Mouse (Mus musculus) ES-Bruce4 (cell line): ENCODE data around the gene Thbs3. TPM values are rescaled to one million over a fixed set of nuclear protein-coding genes. Genes with fewer than 3 reads are reported as not detected.

ENCODE experiments used
- H3K27ac ChIP-seq: 2 replicates; pipeline ENCODE4 v1.5.1; 2012; ENCODE audit warnings: low read length, inconsistent platforms; ENCODE audit not compliant: insufficient read depth
- H3K27me3 ChIP-seq: 2 replicates; pipeline ENCODE4 v1.6.1; 2012; ENCODE audit warnings: mild to moderate bottlenecking, low read length, inconsistent platforms; ENCODE audit not compliant: control insufficient read depth, poor library complexity, insufficient read depth, severe bottlenecking
- H3K36me3 ChIP-seq: 2 replicates; pipeline ENCODE4 v1.6.1; 2012; ENCODE audit warnings: inconsistent platforms, mild to moderate bottlenecking, low read length, moderate library complexity; ENCODE audit not compliant: control insufficient read depth, poor library complexity, insufficient read depth, severe bottlenecking
- H3K4me1 ChIP-seq: one replicate; pipeline ENCODE4 v1.8.1; 2011; ENCODE audit warnings: low read length; ENCODE audit not compliant: control insufficient read depth, insufficient read depth
- H3K4me3 ChIP-seq: 2 replicates; pipeline ENCODE4 v1.5.1; 2011; ENCODE audit warnings: low read depth, mild to moderate bottlenecking, low read length
- H3K9ac ChIP-seq: 2 replicates; pipeline ENCODE4 v1.6.1; 2012; ENCODE audit warnings: low read depth, mild to moderate bottlenecking, inconsistent platforms; ENCODE audit not compliant: poor library complexity, severe bottlenecking
- H3K9me3 ChIP-seq: replicated peaks from 2 replicates; pipeline ENCODE4 v1.6.1; 2012; ENCODE audit warnings: mild to moderate bottlenecking, low read length, inconsistent platforms; ENCODE audit not compliant: control insufficient read depth, poor library complexity, insufficient read depth, severe bottlenecking
- CTCF ChIP-seq: IDR thresholded peaks from one replicate; pipeline ENCODE4 v1.8.1; 2011; ENCODE audit warnings: low read depth, low read length
- EP300 ChIP-seq: IDR thresholded peaks from 2 replicates; pipeline ENCODE4 v1.6.1; 2011; ENCODE audit warnings: low read depth, low read length; ENCODE audit not compliant: insufficient read depth
- POLR2A ChIP-seq: IDR thresholded peaks from one replicate; pipeline ENCODE4 v1.8.1; 2011; ENCODE audit warnings: low read length; ENCODE audit not compliant: insufficient read depth
- polyA plus RNA-seq: library from polyadenylated mRNA; stranded (reverse); fragments of >200 nt; gene quantifications from 2 replicates; pipeline ENCODE4 v1.2.4, GENCODE M21; 2011; ENCODE audit warnings: low read depth; ENCODE audit not compliant: missing spikeins, insufficient read depth, insufficient read length

Thbs3 gene
- polyA plus RNA-seq, 1 experiment: 10.4 TPM

DNA sequence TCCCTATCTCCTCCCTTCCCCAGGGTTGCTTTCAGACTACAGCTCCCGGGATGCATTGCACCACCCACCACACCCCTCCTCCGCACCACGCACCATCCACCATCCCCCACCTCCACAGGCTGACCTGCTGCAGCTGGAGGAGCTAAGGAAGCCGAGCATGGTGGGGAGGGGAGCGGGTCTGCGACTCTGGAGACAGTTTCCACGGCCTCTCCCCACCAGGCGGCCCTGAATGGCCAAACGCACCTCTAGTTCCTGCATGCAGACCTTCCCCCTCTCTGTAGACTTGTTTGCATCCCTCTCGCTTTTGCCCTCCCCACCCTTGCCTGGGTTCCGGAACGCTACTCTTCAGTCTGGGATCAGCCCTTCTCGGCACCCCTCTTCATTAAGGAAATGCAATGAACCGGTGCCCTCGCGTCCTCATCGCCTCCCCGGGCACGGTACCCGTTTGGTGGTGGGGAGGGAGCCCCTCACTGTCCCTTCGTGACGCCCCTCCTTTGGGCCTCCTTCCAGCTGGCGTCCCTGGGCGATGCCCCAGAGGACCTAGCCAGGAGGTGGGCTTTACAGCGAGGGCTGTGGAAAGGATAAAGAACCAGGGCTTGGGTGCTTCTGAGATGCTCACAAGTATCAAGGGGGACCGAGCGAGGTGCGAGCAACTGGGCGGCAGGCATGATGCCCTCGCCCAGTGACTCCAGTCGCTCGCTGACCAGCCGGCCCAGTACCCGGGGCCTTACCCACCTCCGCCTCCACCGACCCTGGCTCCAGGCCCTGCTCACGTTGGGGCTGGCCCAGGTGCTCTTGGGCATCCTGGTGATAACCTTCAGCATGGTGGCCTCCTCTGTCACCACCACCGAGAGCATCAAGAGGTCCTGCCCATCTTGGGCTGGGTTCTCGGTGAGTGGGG lies 31.7 kb upstream of the Thbs3 start, which contains the start of gene Fam189b:
Gene Fam189b, plus strand, starts transcription at position 86 of the 901 bp plus-strand sequence.
- Histone ChIP-seq H3K36me3 (peaks cover 6% of the 10 kb centered on the region), H3K9me3 (no peaks in the 10 kb centered on the region), H3K4me1 (peaks cover 4% of the 10 kb centered on the region), H3K9ac (peak within 1 kb of the TSS; percentile 54), H3K27me3 (no peaks in the 10 kb centered on the region), H3K27ac (no peak within 1 kb of the TSS), H3K4me3 (peak within 1 kb of the TSS; percentile 80)
- TF ChIP-seq EP300: 0 out of 2 replicates have a peak, but pooled peaks have one; percentile 32
- TF ChIP-seq CTCF: no peak
- TF ChIP-seq POLR2A: peak; percentile 54

DNA sequence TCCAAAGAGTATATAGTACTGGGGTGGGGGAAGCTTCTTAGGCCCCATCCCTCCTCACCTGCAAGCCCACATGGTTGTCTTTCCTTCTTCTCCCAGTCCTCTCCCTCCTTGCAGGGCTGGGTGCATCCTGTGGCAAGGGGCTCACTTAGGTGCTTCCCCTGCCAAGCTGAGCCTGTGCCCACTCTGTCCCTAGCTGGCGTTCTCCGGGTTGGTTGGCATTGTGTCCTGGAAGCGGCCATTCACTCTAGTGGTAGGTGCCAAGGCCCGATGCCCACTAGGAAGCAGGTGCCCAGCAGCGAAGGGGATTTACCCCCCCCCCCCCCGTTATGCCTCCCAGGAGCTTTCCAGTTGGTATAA lies 31.0 kb upstream of the Thbs3 start:
- H3K36me3 ChIP-seq: peaks cover 6% of the 10 kb centered on the region

DNA sequence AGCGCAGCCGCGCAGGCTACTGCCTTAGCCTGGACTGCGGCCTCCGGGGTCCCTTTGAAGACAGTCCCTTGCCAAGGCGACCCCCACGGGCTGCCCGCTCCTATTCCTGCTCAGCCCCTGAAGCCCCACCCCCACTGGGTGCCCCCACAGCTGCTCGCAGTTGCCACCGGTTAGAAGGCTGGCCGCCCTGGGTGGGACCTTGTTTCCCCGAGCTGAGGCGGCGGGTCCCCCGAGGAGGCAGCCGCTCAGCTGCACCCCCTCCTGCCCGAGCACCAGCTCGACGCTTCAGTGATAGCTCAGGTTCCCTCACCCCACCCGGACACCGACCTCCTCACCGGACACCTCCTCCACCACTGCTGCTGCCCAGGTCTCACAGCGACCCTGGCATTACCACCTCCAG lies 27.8 kb upstream of the Thbs3 start:
- Histone ChIP-seq H3K27me3 (no peaks in the 10 kb centered on the region), H3K9me3 (no peaks in the 10 kb centered on the region), H3K36me3 (no peaks in the 10 kb centered on the region), H3K27ac (no peak overlapping the region), H3K9ac (peak overlapping the region; percentile 29), H3K4me1 (peaks cover 2% of the 10 kb centered on the region), H3K4me3 (peak overlapping the region; percentile 31; the same call in 1 of the 2 replicates)
- TF ChIP-seq EP300: no peak
- TF ChIP-seq POLR2A: no peak
- TF ChIP-seq CTCF: no peak

More for the DNA sequence above, 31.0 kb upstream of the Thbs3 start:
- TF ChIP-seq POLR2A: no peak
- TF ChIP-seq EP300: no peak
- TF ChIP-seq CTCF: no peak
- peaks cover 4% of the 10 kb centered on the region for H3K4me1 ChIP-seq
- no peaks in the 10 kb centered on the region for H3K9me3 ChIP-seq
- peak overlapping the region; percentile 80; the same call in 1 of the 2 replicates for H3K4me3 ChIP-seq
- peak overlapping the region; percentile 54 for H3K9ac ChIP-seq
- H3K27me3 ChIP-seq: no peaks in the 10 kb centered on the region
- H3K27ac ChIP-seq: no peak overlapping the region

DNA sequence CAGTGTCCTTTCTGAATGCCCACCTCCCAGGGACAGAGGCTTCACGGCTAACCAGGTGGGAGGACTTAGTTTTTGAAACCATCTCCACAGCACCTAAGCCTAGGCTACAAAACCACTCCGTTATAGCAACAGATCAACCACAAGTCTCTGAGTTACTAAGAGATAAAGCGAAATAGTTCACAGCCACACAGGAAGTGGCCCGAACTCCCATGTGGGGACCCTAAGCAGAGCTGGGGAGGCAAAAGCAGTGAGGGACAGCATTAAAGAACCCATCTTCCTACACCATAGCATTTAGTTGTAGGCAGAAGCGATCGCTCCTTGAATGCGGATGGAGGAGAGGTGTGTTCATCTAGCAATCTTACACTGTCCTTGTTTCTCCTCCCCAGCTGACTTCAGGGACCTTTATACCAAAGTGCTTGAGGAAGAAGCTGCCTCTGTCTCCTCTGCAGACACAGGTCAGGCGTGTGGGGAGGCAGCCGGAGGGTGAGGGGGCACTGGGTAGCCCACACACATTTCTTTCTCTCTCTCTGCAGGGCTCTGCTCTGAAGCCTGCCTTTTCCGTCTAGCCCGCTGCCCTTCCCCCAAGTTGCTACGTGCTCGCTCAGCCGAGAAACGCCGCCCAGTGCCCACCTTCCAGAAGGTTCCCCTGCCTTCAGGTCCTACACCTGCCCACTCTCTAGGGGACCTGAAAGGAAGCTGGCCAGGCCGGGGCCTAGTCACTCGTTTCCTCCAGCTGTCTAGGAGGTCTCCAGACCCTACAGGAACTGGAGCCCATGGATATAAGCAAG lies 27.1 kb upstream of the Thbs3 start:
- Histone ChIP-seq H3K9ac (peak overlapping the region; percentile 7), H3K4me3 (peak overlapping the region; percentile 34; the same call in 1 of the 2 replicates), H3K27me3 (no peaks in the 10 kb centered on the region), H3K9me3 (no peaks in the 10 kb centered on the region), H3K4me1 (peaks cover 2% of the 10 kb centered on the region), H3K27ac (no peak overlapping the region), H3K36me3 (no peaks in the 10 kb centered on the region)
- no peak for TF ChIP-seq CTCF
- no peak for TF ChIP-seq EP300
- TF ChIP-seq POLR2A: no peak

DNA sequence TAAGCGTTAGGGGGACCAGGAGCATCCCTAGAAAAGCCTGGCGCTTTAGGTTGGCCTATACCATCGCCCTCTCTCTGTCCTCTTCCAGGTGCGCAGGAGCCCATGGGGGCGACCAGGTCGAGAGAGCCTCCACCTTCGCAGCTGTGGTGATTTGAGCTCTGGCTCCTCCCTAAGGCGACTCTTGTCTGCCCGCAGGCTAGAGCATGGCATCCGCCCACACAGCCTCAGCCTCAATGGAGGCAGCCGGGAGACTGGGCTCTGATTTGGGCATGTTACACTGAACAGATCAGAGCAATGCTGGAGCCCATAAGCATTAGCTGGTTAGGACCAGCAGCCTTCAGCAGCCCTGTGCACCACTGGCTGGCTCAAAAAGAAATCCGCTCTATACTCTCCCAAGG lies 26.5 kb upstream of the Thbs3 start:
- Histone ChIP-seq H3K9ac (peak overlapping the region; percentile 7), H3K4me1 (peaks cover 2% of the 10 kb centered on the region), H3K36me3 (no peaks in the 10 kb centered on the region), H3K27ac (no peak overlapping the region), H3K27me3 (no peaks in the 10 kb centered on the region), H3K4me3 (peak overlapping the region; percentile 34; the same call in 1 of the 2 replicates), H3K9me3 (no peaks in the 10 kb centered on the region)
- TF ChIP-seq EP300: no peak
- no peak for TF ChIP-seq CTCF
- TF ChIP-seq POLR2A: no peak
